Mouse (Mus musculus): ENCODE results near the gene Best2.

DNA sequence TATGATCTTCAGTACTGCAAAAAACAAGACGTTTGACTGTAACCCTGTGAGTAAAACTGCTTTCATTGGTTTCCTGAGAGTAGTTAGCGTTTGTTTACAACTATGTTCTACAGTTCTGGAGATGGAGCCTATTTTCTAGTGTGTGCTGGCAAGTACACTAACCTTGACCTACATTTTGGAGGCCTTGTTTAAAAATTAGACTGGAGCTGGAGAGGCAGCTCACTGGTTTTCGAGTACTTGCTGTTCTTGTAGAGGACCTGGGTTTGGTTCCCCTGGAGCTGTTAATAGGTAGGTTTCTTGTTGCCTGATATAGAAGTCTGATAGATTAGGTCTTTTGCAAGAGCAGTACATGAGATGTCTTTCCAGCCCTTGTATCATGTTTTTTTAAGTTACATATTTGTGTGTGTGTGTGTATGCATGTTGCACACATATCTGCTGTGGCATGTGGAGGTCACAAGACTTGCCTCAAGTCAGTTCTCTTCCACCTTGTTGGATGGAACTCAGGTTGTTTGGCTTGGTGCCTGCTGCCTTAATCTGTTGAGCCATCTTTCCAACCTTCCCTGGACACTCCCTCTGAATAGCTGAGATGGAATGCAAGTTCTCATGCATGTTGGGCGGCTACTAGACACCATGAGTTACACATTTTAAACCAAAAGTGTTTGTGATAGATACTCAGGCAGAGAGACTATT, 18.4 kb upstream of the Best2 start:
- TF ChIP-seq CTCF (IDR thresholded peaks at IDR 0.05; ENCODE audit: low read depth) (no peak), EP300 (IDR thresholded peaks at IDR 0.05; ENCODE audit: low read depth) (no peak)

Measured in liver, embryonic 14.5 days (tissue).